Mouse (Mus musculus) heart, postnatal 14 days (tissue): ENCODE data around the gene Atp2b4. TPM values are rescaled to one million over a fixed set of nuclear protein-coding genes. Genes with fewer than 3 reads are reported as not detected.

Experiments
- DNase-seq, 2 experiments: peaks; one replicate each; pipeline ENCODE4 v3.0.0; 2021 to 2022
- intact Hi-C: fragments of 180-260 bp; cut with DNase I; formaldehyde crosslinking; loops from one replicate; pipeline ENCODE4 v1.15.1; 2025
- total RNA-seq, 2 experiments: library from RNA; stranded (reverse); gene quantifications; 2 replicates each; pipeline ENCODE4 v1.2.3; 2021

Atp2b4 gene
- total RNA-seq, 2 experiments from 2014 or later = 29.9 to 32.2 TPM

GRCm38 (mm10) chr1:133799686-133800445, 975 bp downstream of the Atp2b4 start:
- DNase-seq = peak; percentile 15 to 30
- intact Hi-C loops = loop anchor here (2.0 to 5.0 kb wide), 3 partner anchors 57 to 97 kb away; no protein-coding TSS in a partner anchor

- DNase-seq = no peak
- intact Hi-C loops = loop anchor here (2.0 kb wide), 1 partner anchor 56 kb away; no protein-coding TSS in a partner anchor
Measured at GRCm38 (mm10) chr1:133798821-133799415, 1.9 kb downstream of the Atp2b4 start.

GRCm38 (mm10) chr1:133797979-133798820, 2.6 kb downstream of the Atp2b4 start:
- intact Hi-C loops = loop anchor here (2.0 kb wide), 1 partner anchor 55 kb away; no protein-coding TSS in a partner anchor
- DNase-seq = peak in 1 of 2 experiments; percentile 39

- DNase-seq = no peak
- intact Hi-C loops = no loop called here
Measured at GRCm38 (mm10) chr1:133797327-133797978, 3.4 kb downstream of the Atp2b4 start.

GRCm38 (mm10) chr1:133793646-133794045, 7.2 kb downstream of the Atp2b4 start:
- intact Hi-C loops = no loop called here
- DNase-seq = no peak

- intact Hi-C loops = no loop called here
Measured at GRCm38 (mm10) chr1:133790011-133790410, 10.8 kb downstream of the Atp2b4 start.

GRCm38 (mm10) chr1:133788864-133789263, 12.0 kb downstream of the Atp2b4 start:
- intact Hi-C loops = no loop called here

More at GRCm38 (mm10) chr1:133790011-133790410, 10.8 kb downstream of the Atp2b4 start:
- no peak for DNase-seq

GRCm38 (mm10) chr1:133787500-133788210, 13.2 kb downstream of the Atp2b4 start:
- intact Hi-C loops = no loop called here
- no peak for DNase-seq

More at GRCm38 (mm10) chr1:133788864-133789263, 12.0 kb downstream of the Atp2b4 start:
- no peak for DNase-seq

- intact Hi-C loops = no loop called here
- DNase-seq = no peak
Measured at GRCm38 (mm10) chr1:133784621-133785020, 16.2 kb downstream of the Atp2b4 start.

- DNase-seq = no peak
- intact Hi-C loops = no loop called here
Measured at GRCm38 (mm10) chr1:133781531-133781930, 19.3 kb downstream of the Atp2b4 start.

GRCm38 (mm10) chr1:133779043-133779442, 21.8 kb downstream of the Atp2b4 start:
- intact Hi-C loops = no loop called here
- no peak for DNase-seq

- intact Hi-C loops = no loop called here
- no peak for DNase-seq
Measured at GRCm38 (mm10) chr1:133777651-133778231, 23.1 kb downstream of the Atp2b4 start.

- intact Hi-C loops = no loop called here
- DNase-seq = no peak
Measured at GRCm38 (mm10) chr1:133772553-133772952, 28.3 kb downstream of the Atp2b4 start.

GRCm38 (mm10) chr1:133771831-133772399, 28.9 kb downstream of the Atp2b4 start:
- intact Hi-C loops = no loop called here
- DNase-seq = no peak

GRCm38 (mm10) chr1:133767994-133768393, 32.8 kb downstream of the Atp2b4 start:
- intact Hi-C loops = no loop called here
- DNase-seq = no peak

GRCm38 (mm10) chr1:133766901-133767529, 33.8 kb downstream of the Atp2b4 start:
- DNase-seq = no peak
- intact Hi-C loops = no loop called here

GRCm38 (mm10) chr1:133765376-133765775, 35.5 kb downstream of the Atp2b4 start:
- intact Hi-C loops = no loop called here
- DNase-seq = no peak

GRCm38 (mm10) chr1:133762946-133763422, 37.9 kb downstream of the Atp2b4 start:
- intact Hi-C loops = no loop called here
- no peak for DNase-seq
